Mouse (Mus musculus) kidney, embryonic 14.5 days (tissue): ENCODE data around the gene Celf1. TPM values are rescaled to one million over a fixed set of nuclear protein-coding genes. Genes with fewer than 3 reads are reported as not detected.

ENCODE experiments used
- ATAC-seq: fragments of 200-750 bp; cut with Nextera tagmentation; 2 replicates; pipeline ENCODE4 v1.8.0; 2017; ENCODE audit warnings: moderate number of reproducible peaks, mild to moderate bottlenecking, moderate TSS enrichment, moderate library complexity; ENCODE audit not compliant: low FRiP score, low TSS enrichment
- H3K27ac ChIP-seq: fragments of 300-500 bp; sonication (generic); 2 replicates; pipeline ENCODE4 v1.5.1; 2014; ENCODE audit warnings: low read depth, mild to moderate bottlenecking, low read length, moderate library complexity, mixed read lengths
- H3K27me3 ChIP-seq: fragments of 300-500 bp; sonication (generic); 2 replicates; pipeline ENCODE4 v1.6.1; 2014; ENCODE audit warnings: mild to moderate bottlenecking, low read length; ENCODE audit not compliant: control insufficient read depth, insufficient read depth
- H3K36me3 ChIP-seq: fragments of 300-500 bp; sonication (generic); 2 replicates; pipeline ENCODE4 v1.6.1; 2014; ENCODE audit warnings: low read length, mixed read lengths; ENCODE audit not compliant: control insufficient read depth, insufficient read depth
- H3K4me1 ChIP-seq: fragments of 300-500 bp; sonication (generic); 2 replicates; pipeline ENCODE4 v1.6.1; 2014; ENCODE audit warnings: low read length, mixed read lengths; ENCODE audit not compliant: control insufficient read depth, insufficient read depth
- H3K4me2 ChIP-seq: fragments of 300-500 bp; sonication (generic); replicated peaks from 2 replicates; pipeline ENCODE4 v1.6.1; 2014; ENCODE audit warnings: low read depth, mild to moderate bottlenecking, low read length
- H3K4me3 ChIP-seq: fragments of 300-500 bp; sonication (generic); 2 replicates; pipeline ENCODE4 v1.5.1; 2014; ENCODE audit warnings: mild to moderate bottlenecking, low read length
- H3K9ac ChIP-seq: fragments of 300-500 bp; sonication (generic); 2 replicates; pipeline ENCODE4 v1.6.1; 2014; ENCODE audit warnings: low read depth, mild to moderate bottlenecking, low read length, moderate library complexity
- H3K9me3 ChIP-seq: fragments of 300-500 bp; sonication (generic); 2 replicates; pipeline ENCODE4 v1.6.1; 2016; ENCODE audit warnings: low read length; ENCODE audit not compliant: control insufficient read depth
- WGBS: fragments of 180-500 bp; shearing (Covaris S2); extraction: QIAGEN DNeasy Blood & Tissue Kit; methylation state at CpG from one replicate; pipeline ENCODE4 v1.1.7; 2014; 5-methylcytosine and 5-hydroxymethylcytosine counted together
- polyA plus RNA-seq: library from polyadenylated mRNA; unstranded; fragments of >200 nt; fragmentation: Nextera tagmentation; extraction: Ambion mirVana; gene quantifications from 2 replicates; pipeline ENCODE4 v1.2.1, GENCODE M21; 2014

The Celf1 gene
- polyA plus RNA-seq, 1 experiment from 2014 or later: 77.6 TPM

- H3K27me3 ChIP-seq: no peaks in the 10 kb centered on the region
- no peaks in the 10 kb centered on the region for H3K9me3 ChIP-seq
- 98% methylated on average over 2 of the region's 2 CpGs for WGBS
- no peak overlapping the region for H3K27ac ChIP-seq
- peaks cover 7% of the 10 kb centered on the region; the same call in 1 of the 2 replicates for H3K4me1 ChIP-seq
- no peak overlapping the region for H3K4me3 ChIP-seq
- H3K36me3 ChIP-seq: peaks cover 85% of the 10 kb centered on the region
- H3K4me2 ChIP-seq: no peak overlapping the region
- H3K9ac ChIP-seq: no peak overlapping the region
- ATAC-seq: no peak
Measured at GRCm38 (mm10) chr2:91059376-91059775, 119.2 kb downstream of the Celf1 start.

- no peak overlapping the region for H3K4me3 ChIP-seq
- no peaks in the 10 kb centered on the region for H3K27me3 ChIP-seq
- H3K9me3 ChIP-seq: no peaks in the 10 kb centered on the region
- H3K4me2 ChIP-seq: no peak overlapping the region
- 0 out of 2 replicates have a peak, but pooled peaks have one; percentile 5 for ATAC-seq
- H3K36me3 ChIP-seq: peaks cover 82% of the 10 kb centered on the region
- no peak overlapping the region for H3K9ac ChIP-seq
- no peaks in the 10 kb centered on the region for H3K4me1 ChIP-seq
- H3K27ac ChIP-seq: no peak overlapping the region
- WGBS: 81% methylated on average over 10 of the region's 10 CpGs
Measured at GRCm38 (mm10) chr2:91060544-91061355, 120.6 kb downstream of the Celf1 start.

DNA sequence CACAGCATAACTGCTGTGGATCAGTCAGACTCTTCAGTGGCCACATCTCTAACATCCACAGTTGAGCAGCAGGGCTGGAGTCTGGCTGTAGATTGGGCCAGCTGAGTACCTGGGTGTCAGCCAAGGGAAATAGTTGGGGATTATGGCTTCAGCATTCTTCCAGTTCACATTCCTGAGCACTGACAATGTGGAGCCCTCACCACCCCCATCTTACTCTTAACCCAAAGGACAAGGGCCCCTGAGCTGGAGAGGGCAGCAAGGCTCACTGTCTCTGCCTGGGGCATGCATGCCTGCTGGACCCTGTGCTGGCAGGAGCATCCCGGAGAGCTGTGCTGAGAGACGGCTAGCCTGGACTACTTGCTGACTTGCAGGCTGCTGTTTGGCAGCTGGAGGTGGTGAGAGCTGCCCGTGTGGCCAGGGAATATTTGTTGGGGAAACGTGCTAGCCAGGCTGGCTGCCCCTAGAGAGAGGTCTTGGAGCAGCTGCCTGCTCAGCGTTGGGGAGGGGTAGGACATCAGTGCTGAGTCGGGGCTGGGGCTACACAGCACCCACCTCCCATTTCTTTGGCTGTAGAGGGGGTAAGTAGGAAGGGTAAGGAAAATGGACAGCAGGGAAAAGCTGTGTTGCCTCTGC lies 121.8 kb downstream of the Celf1 start:
- Histone ChIP-seq H3K4me1 (no peaks in the 10 kb centered on the region), H3K4me3 (no peak overlapping the region), H3K9ac (0 out of 2 replicates have a peak overlapping the region, but pooled peaks have one; percentile 12), H3K9me3 (no peaks in the 10 kb centered on the region), H3K36me3 (peaks cover 74% of the 10 kb centered on the region), H3K27me3 (no peaks in the 10 kb centered on the region), H3K4me2 (no peak overlapping the region), H3K27ac (no peak overlapping the region)
- no peak for ATAC-seq
- 85% methylated on average over 6 of the region's 6 CpGs for WGBS

GRCm38 (mm10) chr2:91062779-91063606 lies 122.8 kb downstream of the Celf1 start:
- H3K36me3 ChIP-seq: peaks cover 67% of the 10 kb centered on the region
- no peaks in the 10 kb centered on the region for H3K4me1 ChIP-seq
- H3K27ac ChIP-seq: no peak overlapping the region
- H3K4me3 ChIP-seq: no peak overlapping the region
- no peaks in the 10 kb centered on the region for H3K9me3 ChIP-seq
- WGBS: 89% methylated on average over 16 of the region's 16 CpGs
- no peak overlapping the region for H3K4me2 ChIP-seq
- no peak for ATAC-seq
- H3K9ac ChIP-seq: no peak overlapping the region
- H3K27me3 ChIP-seq: no peaks in the 10 kb centered on the region

- no peak overlapping the region for H3K4me3 ChIP-seq
- no peak overlapping the region for H3K9ac ChIP-seq
- no peak overlapping the region for H3K4me2 ChIP-seq
- WGBS: 91% methylated on average over 6 of the region's 6 CpGs
- H3K27me3 ChIP-seq: no peaks in the 10 kb centered on the region
- peaks cover 7% of the 10 kb centered on the region; the same call in 1 of the 2 replicates for H3K4me1 ChIP-seq
- no peak overlapping the region for H3K27ac ChIP-seq
- peaks cover 55% of the 10 kb centered on the region for H3K36me3 ChIP-seq
- no peak for ATAC-seq
- no peaks in the 10 kb centered on the region for H3K9me3 ChIP-seq
Measured at GRCm38 (mm10) chr2:91064211-91064610, 124.0 kb downstream of the Celf1 start.

- Histone ChIP-seq H3K4me3 (no peak overlapping the region), H3K9me3 (no peaks in the 10 kb centered on the region), H3K9ac (no peak overlapping the region; the same call in 1 of the 2 replicates), H3K27me3 (no peaks in the 10 kb centered on the region), H3K4me2 (no peak overlapping the region), H3K36me3 (peaks cover 42% of the 10 kb centered on the region), H3K27ac (no peak overlapping the region), H3K4me1 (peaks cover 7% of the 10 kb centered on the region; the same call in 1 of the 2 replicates)
- WGBS: 57% methylated on average over 3 of the region's 3 CpGs
- no peak for ATAC-seq
Measured at GRCm38 (mm10) chr2:91065544-91065943, 125.4 kb downstream of the Celf1 start.

DNA sequence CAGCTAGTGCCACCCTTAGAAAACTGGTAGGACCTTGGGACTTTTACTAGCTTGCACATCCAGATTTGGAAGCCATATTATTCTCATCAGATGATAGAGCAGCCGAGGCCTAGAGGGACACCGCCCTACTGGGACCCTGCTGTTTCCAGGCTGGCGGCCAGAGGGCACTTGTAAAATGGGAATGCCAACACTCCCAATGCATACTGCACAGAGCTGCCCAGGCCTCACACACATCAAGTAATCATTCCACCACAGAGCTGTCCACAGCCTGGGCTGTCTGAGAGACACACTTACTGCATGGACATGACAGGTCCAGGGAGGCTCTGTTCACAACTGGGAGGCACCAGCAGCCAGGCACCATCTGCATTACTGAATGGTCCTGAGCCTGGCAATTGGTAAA lies 126.3 kb downstream of the Celf1 start:
- ATAC-seq: no peak
- 88% methylated on average over 3 of the region's 3 CpGs for WGBS
- H3K4me1 ChIP-seq: peaks cover 7% of the 10 kb centered on the region; the same call in 1 of the 2 replicates

GRCm38 (mm10) chr2:91068162-91068871 lies 128.1 kb downstream of the Celf1 start:
- Histone ChIP-seq H3K9ac (no peak overlapping the region), H3K9me3 (no peaks in the 10 kb centered on the region), H3K4me1 (peaks cover 7% of the 10 kb centered on the region; the same call in 1 of the 2 replicates), H3K4me2 (peak overlapping the region; percentile 72), H3K27me3 (no peaks in the 10 kb centered on the region), H3K27ac (no peak overlapping the region), H3K4me3 (peak overlapping the region; percentile 67; the same call in 1 of the 2 replicates), H3K36me3 (peaks cover 20% of the 10 kb centered on the region)
- 53% methylated on average over 13 of the region's 13 CpGs for WGBS
- no peak for ATAC-seq

More for the DNA sequence above, 126.3 kb downstream of the Celf1 start:
- H3K36me3 ChIP-seq: peaks cover 38% of the 10 kb centered on the region
- no peak overlapping the region for H3K9ac ChIP-seq
- no peak overlapping the region for H3K4me2 ChIP-seq
- H3K27me3 ChIP-seq: no peaks in the 10 kb centered on the region
- H3K27ac ChIP-seq: no peak overlapping the region
- H3K4me3 ChIP-seq: no peak overlapping the region
- no peaks in the 10 kb centered on the region for H3K9me3 ChIP-seq
